Mouse (Mus musculus): ENCODE measurements around the gene Prss36.

DNA sequence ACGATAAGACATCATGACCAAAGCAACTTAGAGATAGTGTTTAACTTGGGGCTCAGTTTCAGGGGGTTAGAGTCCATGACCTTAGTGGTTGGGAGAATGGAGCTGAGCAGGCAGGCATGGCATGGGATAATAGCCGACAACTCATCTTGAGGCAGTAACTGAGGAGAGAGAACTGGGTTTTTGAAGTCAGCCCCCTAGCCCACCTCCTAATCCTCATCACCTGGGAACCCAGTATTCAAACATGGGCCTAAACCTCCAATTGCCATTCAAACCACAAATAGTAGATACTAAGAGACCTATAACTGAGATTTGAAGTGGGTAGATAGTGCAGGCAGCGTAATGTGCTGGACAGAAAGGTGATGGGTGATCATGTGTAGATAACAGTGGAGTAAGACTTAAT is 34.1 kb upstream of the Prss36 start:
- TF ChIP-seq CTCF (IDR thresholded peaks at IDR 0.05; ENCODE audit: extremely low read depth, insufficient read length, insufficient replicate concordance, low read depth, low read length) (no peak), POLR2A (IDR thresholded peaks at IDR 0.05; ENCODE audit: low read depth, low read length) (no peak)
